Mouse (Mus musculus) CH12.LX (cell line): ENCODE measurements around the gene Aff3.

Experiments used
- CTCF ChIP-seq, 2 experiments: IDR thresholded peaks in 1 of 2; conservative IDR thresholded peaks in 1 of 2; 2 replicates each; pipeline ENCODE4 v1.5.1; 2011 to 2012; ENCODE audit warnings: low read depth in 2 of 2, low read length in 2 of 2, improper control_type of control experiment in 1 of 2, inconsistent platforms in 1 of 2, mild to moderate bottlenecking in 1 of 2, moderate library complexity in 1 of 2
- MAX ChIP-seq: IDR thresholded peaks from 2 replicates; pipeline ENCODE4 v1.6.1; 2011; ENCODE audit warnings: low read length, improper control_type of control experiment
- NRF1 ChIP-seq: IDR thresholded peaks from 2 replicates; pipeline ENCODE4 v1.6.1; 2014; ENCODE audit warnings: low read depth, mild to moderate bottlenecking, inconsistent platforms, low read length, improper control_type of control experiment, moderate library complexity
- POLR2A ChIP-seq: IDR thresholded peaks from 2 replicates; pipeline ENCODE4 v1.6.1; 2011; ENCODE audit warnings: low read depth, mild to moderate bottlenecking, improper control_type of control experiment, low read length
- POLR2AphosphoS2 ChIP-seq: IDR thresholded peaks from 2 replicates; pipeline ENCODE4 v1.6.1; 2011; ENCODE audit warnings: low read depth, low read length, improper control_type of control experiment
- SMC3 ChIP-seq: IDR thresholded peaks from 2 replicates; pipeline ENCODE4 v1.6.1; 2011; ENCODE audit warnings: low read depth, low read length, improper control_type of control experiment
- ZNF384 ChIP-seq: IDR thresholded peaks from 2 replicates; pipeline ENCODE4 v1.6.1; 2012; ENCODE audit warnings: low read depth, low read length, improper control_type of control experiment, inconsistent platforms

DNA sequence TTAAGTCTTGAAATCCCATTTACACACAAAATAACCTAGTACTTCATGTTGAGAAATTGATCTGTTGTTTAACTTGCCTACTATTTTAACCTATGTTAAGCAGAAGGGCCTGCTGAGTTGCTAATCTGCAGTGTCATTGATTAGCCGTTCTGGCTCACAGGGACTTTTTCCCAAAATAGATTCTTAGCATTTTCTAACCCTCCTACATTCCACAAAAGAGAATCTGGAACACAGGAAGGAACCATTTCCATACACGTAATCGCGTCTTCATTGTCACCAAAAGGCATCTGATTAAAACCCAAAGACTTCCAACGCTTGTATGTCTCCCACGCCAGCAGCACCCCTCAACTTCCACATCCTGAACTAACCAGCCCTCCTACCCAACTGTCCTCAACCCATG is 44.4 kb downstream of the Aff3 start:
- TF ChIP-seq NRF1 (no peak), POLR2A (no peak), CTCF (conservative IDR thresholded peaks at IDR 0.05 in 1 of 2, IDR thresholded peaks at IDR 0.05 in 1 of 2; ENCODE audit: low read depth in 2 of 2, low read length in 2 of 2) (no peak), POLR2AphosphoS2 (no peak), MAX (no peak), ZNF384 (no peak), SMC3 (no peak)
